Mouse (Mus musculus) mouse trophoblast stem cell (cell line): Measurements from ENCODE around the gene Aven.

Source experiments
- in situ Hi-C, 2 experiments: fragments of 300-500 bp; cut with MseI, MboI; formaldehyde crosslinking; loops; 2 replicates in 1 of 2; 3 replicates in 1 of 2; pipeline ENCODE4 v1.15.1; 2025

Aven gene

GRCm38 (mm10) chr2:112490483-112491196 is 2.1 kb upstream of the Aven start:
- in situ Hi-C loops = no loop called here

- in situ Hi-C loops = no loop called here
Observed at GRCm38 (mm10) chr2:112491629-112492028, 1.1 kb upstream of the Aven start.

GRCm38 (mm10) chr2:112492431-112492855 is 321 bp upstream of the Aven start:
- in situ Hi-C loops = no loop called here

GRCm38 (mm10) chr2:112493539-112494260 is 936 bp downstream of the Aven start:
- in situ Hi-C loops = no loop called here

GRCm38 (mm10) chr2:112497851-112498250 is 5.1 kb downstream of the Aven start:
- in situ Hi-C loops = no loop called here

- in situ Hi-C loops = no loop called here
Observed at GRCm38 (mm10) chr2:112501209-112501608, 8.4 kb downstream of the Aven start.

GRCm38 (mm10) chr2:112503978-112504377 is 11.2 kb downstream of the Aven start:
- in situ Hi-C loops = no loop called here

- in situ Hi-C loops = no loop called here
Observed at GRCm38 (mm10) chr2:112506841-112507435, 14.2 kb downstream of the Aven start.

GRCm38 (mm10) chr2:112507444-112507843 is 14.7 kb downstream of the Aven start:
- in situ Hi-C loops = no loop called here

GRCm38 (mm10) chr2:112510140-112510539 is 17.4 kb downstream of the Aven start:
- in situ Hi-C loops = loop anchor here in 1 of 2 experiments (10.0 kb wide), 1 partner anchor 255 kb away; no protein-coding TSS in a partner anchor

- in situ Hi-C loops = loop anchor here in 1 of 2 experiments (10.0 kb wide), 1 partner anchor 252 kb away; no protein-coding TSS in a partner anchor
Observed at GRCm38 (mm10) chr2:112513036-112513435, 20.3 kb downstream of the Aven start.

- in situ Hi-C loops = loop anchor here in 1 of 2 experiments (10.0 kb wide), 1 partner anchor 248 kb away; no protein-coding TSS in a partner anchor
Observed at GRCm38 (mm10) chr2:112516728-112517127, 24.0 kb downstream of the Aven start.

- in situ Hi-C loops = loop anchor here in 1 of 2 experiments (10.0 kb wide), 1 partner anchor 248 kb away; no protein-coding TSS in a partner anchor
Observed at GRCm38 (mm10) chr2:112517218-112517617, 24.5 kb downstream of the Aven start.

GRCm38 (mm10) chr2:112518541-112518940 is 25.8 kb downstream of the Aven start:
- in situ Hi-C loops = loop anchor here in 1 of 2 experiments (10.0 kb wide), 1 partner anchor 246 kb away; no protein-coding TSS in a partner anchor

- in situ Hi-C loops = no loop called here
Observed at GRCm38 (mm10) chr2:112520526-112521482, 28.0 kb downstream of the Aven start.

- in situ Hi-C loops = no loop called here
Observed at GRCm38 (mm10) chr2:112526933-112527332, 34.2 kb downstream of the Aven start.

- in situ Hi-C loops = loop anchor here in 1 of 2 experiments (10.0 kb wide), 1 partner anchor 222 kb away; no protein-coding TSS in a partner anchor
Observed at GRCm38 (mm10) chr2:112532812-112533496, 40.2 kb downstream of the Aven start.

GRCm38 (mm10) chr2:112534677-112535222 is 42.0 kb downstream of the Aven start:
- in situ Hi-C loops = loop anchor here (5.0 to 10.0 kb wide), 2 partner anchors 220 to 228 kb away; no protein-coding TSS in a partner anchor

GRCm38 (mm10) chr2:112538783-112539182 is 46.0 kb downstream of the Aven start:
- in situ Hi-C loops = loop anchor here (5.0 to 10.0 kb wide), 2 partner anchors 216 to 224 kb away; no protein-coding TSS in a partner anchor
